27 mouse cellular contexts compared by ENCODE assay signal in the genomic region with DNA sequence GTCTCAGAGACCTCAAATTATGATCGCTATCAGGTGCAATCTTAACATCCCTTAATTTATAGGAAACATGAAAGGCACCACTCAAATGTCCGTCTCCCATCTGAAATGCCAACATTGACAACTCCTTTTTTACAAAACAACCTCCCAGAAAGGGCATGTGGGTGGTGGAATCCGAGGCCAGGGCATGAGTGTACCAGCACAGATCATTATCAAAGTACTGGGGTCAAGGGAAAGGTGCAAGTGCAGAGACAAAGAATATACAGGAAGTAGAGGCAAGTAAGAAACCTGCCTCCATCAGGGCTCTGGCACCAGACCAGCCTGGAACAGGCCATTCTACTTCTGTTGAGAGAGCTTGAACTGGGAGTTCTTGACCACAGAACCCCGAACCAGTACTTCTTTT. TPM values are rescaled to one million over a fixed set of nuclear protein-coding genes. Genes with fewer than 3 reads are reported as not detected.
"Had no signal": no experiment of that assay in that cellular context is flagged by ENCODE, and none has a peak within 500 bp of the region (broad histone marks: within the 10 kb centered on the region; RNA-seq: fewer than 3 reads in every experiment).

No protein-coding gene starts in this region.

- H3K4me1 ChIP-seq: intestine, embryonic 15.5 days; limb, embryonic 10.5 days; limb, embryonic 12.5 days; liver, embryonic 13.5 days; liver, embryonic 15.5 days had no signal

- ATAC-seq: hindbrain, postnatal 0 days; intestine, embryonic 15.5 days had no signal

- DNase-seq: gastrocnemius, postnatal 14 days; gastrocnemius, postnatal 36 days; heart, adult 18-20 months; heart, postnatal 10 days; heart, postnatal 36 days; kidney, adult 11 months; kidney, adult 2 months; kidney, postnatal 10 days; kidney, postnatal 25 days; kidney, postnatal 4 days; liver; liver, embryonic 13.5 days had no signal

- H3K4me2 ChIP-seq: heart, embryonic 11.5 days; hindbrain, embryonic 13.5 days; hindbrain, embryonic 15.5 days; intestine, embryonic 15.5 days; limb, embryonic 12.5 days; liver, embryonic 11.5 days; liver, embryonic 13.5 days; liver, embryonic 15.5 days had no signal

- H3K9ac ChIP-seq: hindbrain, embryonic 13.5 days; hindbrain, embryonic 15.5 days; intestine, embryonic 15.5 days; limb, embryonic 12.5 days; liver, embryonic 13.5 days; liver, embryonic 15.5 days had no signal

- H3K4me3 ChIP-seq: hindbrain, embryonic 13.5 days; hindbrain, embryonic 15.5 days; intestine, embryonic 15.5 days; layer of hippocampus, adult 2 months; left cerebral cortex, adult 2 months; limb, embryonic 10.5 days; limb, embryonic 12.5 days; liver, embryonic 13.5 days; liver, embryonic 15.5 days had no signal

- H3K36me3 ChIP-seq: hindbrain, embryonic 13.5 days; hindbrain, embryonic 15.5 days; intestine, embryonic 15.5 days; limb, embryonic 10.5 days; limb, embryonic 12.5 days; liver, embryonic 13.5 days; liver, embryonic 15.5 days had no signal

- H3K27me3 ChIP-seq: hindbrain, embryonic 13.5 days; hindbrain, embryonic 15.5 days; intestine, embryonic 15.5 days; limb, embryonic 12.5 days; liver, embryonic 13.5 days; liver, embryonic 15.5 days had no signal

- H3K9me3 ChIP-seq: intestine, embryonic 15.5 days; limb, embryonic 10.5 days; liver, embryonic 15.5 days had no signal

- H3K27ac ChIP-seq: hindbrain, embryonic 13.5 days; hindbrain, embryonic 15.5 days; hindbrain, postnatal 0 days; intestine, embryonic 15.5 days; layer of hippocampus, adult 2 months; limb, embryonic 10.5 days; limb, embryonic 12.5 days; liver, embryonic 13.5 days; liver, embryonic 15.5 days had no signal

RNA-seq across cellular contexts. Expression of a gene that starts 29.0 kb away (rescaled TPM):
- total RNA-seq: heart, adult 18-20 months; heart, adult 8-10 months; heart, postnatal 10 days; hematopoietic stem cell, adult 5-6 weeks had no signal
- polyA plus RNA-seq: heart, embryonic 11.5 days; hindbrain, embryonic 11.5 days; intestine, embryonic 15.5 days; kidney, adult 2 months; kidney, embryonic 14.5 days; limb, embryonic 10.5 days; limb, embryonic 12.5 days; liver, embryonic 11.5 days; liver, embryonic 13.5 days; liver, embryonic 15.5 days had no signal
